Mouse (Mus musculus): ENCODE results near the gene Flt1. TPM values are rescaled to one million over a fixed set of nuclear protein-coding genes. Genes with fewer than 3 reads are reported as not detected.
"Not testable (repeated sequence)": the region's sequence is repeated elsewhere in the genome, so short reads cannot be mapped to it uniquely, and the experiment has no call there.

Gene Flt1
- polyA plus RNA-seq, 1 experiment from 2014 or later = 10.5 TPM

- no peak overlapping the region for H3K4me3 ChIP-seq
- DNase-seq (ENCODE audit: low spot score) = no peak
- no peak overlapping the region for H3K27ac ChIP-seq (replicated peaks)
- H3K36me3 ChIP-seq = no peaks in the 10 kb centered on the region
- 91% methylated on average over 7 of the region's 7 CpGs for WGBS
- no peaks in the 10 kb centered on the region for H3K27me3 ChIP-seq (ENCODE audit: low read depth, poor library complexity, severe bottlenecking)
- H3K4me1 ChIP-seq = no peaks in the 10 kb centered on the region
- no peaks in the 10 kb centered on the region for H3K9me3 ChIP-seq (replicated peaks)
Measured at GRCm38 (mm10) chr5:147579148-147579547, 146.7 kb downstream of the Flt1 start.

GRCm38 (mm10) chr5:147577003-147577402, 148.8 kb downstream of the Flt1 start:
- H3K36me3 ChIP-seq = no peaks in the 10 kb centered on the region
- no peak overlapping the region for H3K27ac ChIP-seq (replicated peaks)
- H3K9me3 ChIP-seq (replicated peaks) = no peaks in the 10 kb centered on the region
- WGBS = 81% methylated on average over 6 of the region's 6 CpGs
- H3K4me1 ChIP-seq = no peaks in the 10 kb centered on the region
- DNase-seq (ENCODE audit: low spot score) = no peak
- no peak overlapping the region for H3K4me3 ChIP-seq
- H3K27me3 ChIP-seq (ENCODE audit: low read depth, poor library complexity, severe bottlenecking) = no peaks in the 10 kb centered on the region

- Histone ChIP-seq H3K4me3 (no peak overlapping the region), H3K27me3 (ENCODE audit: low read depth, poor library complexity, severe bottlenecking) (no peaks in the 10 kb centered on the region), H3K9me3 (replicated peaks) (no peaks in the 10 kb centered on the region), H3K27ac (replicated peaks) (no peak overlapping the region), H3K36me3 (no peaks in the 10 kb centered on the region), H3K4me1 (no peaks in the 10 kb centered on the region)
- WGBS = 64% methylated on average over 8 of the region's 8 CpGs
- DNase-seq (ENCODE audit: low spot score) = no peak
Measured at GRCm38 (mm10) chr5:147574517-147574916, 151.3 kb downstream of the Flt1 start.

GRCm38 (mm10) chr5:147573555-147573954, 152.3 kb downstream of the Flt1 start:
- no peaks in the 10 kb centered on the region for H3K27me3 ChIP-seq (ENCODE audit: low read depth, poor library complexity, severe bottlenecking)
- H3K4me3 ChIP-seq = no peak overlapping the region
- 88% methylated on average over 1 of the region's 1 CpGs for WGBS
- H3K36me3 ChIP-seq = no peaks in the 10 kb centered on the region
- DNase-seq (ENCODE audit: low spot score) = no peak
- no peaks in the 10 kb centered on the region for H3K9me3 ChIP-seq (replicated peaks)
- no peak overlapping the region for H3K27ac ChIP-seq (replicated peaks)
- no peaks in the 10 kb centered on the region for H3K4me1 ChIP-seq

GRCm38 (mm10) chr5:147572695-147573094, 153.1 kb downstream of the Flt1 start:
- no peak for DNase-seq (ENCODE audit: low spot score)
- no peaks in the 10 kb centered on the region for H3K4me1 ChIP-seq
- no peaks in the 10 kb centered on the region for H3K36me3 ChIP-seq
- H3K27me3 ChIP-seq (ENCODE audit: low read depth, poor library complexity, severe bottlenecking) = no peaks in the 10 kb centered on the region
- no peak overlapping the region for H3K4me3 ChIP-seq
- no peak overlapping the region for H3K27ac ChIP-seq (replicated peaks)
- WGBS = 85% methylated on average over 7 of the region's 7 CpGs
- H3K9me3 ChIP-seq (replicated peaks) = no peaks in the 10 kb centered on the region

- peaks cover 5% of the 10 kb centered on the region; the same call in 1 of the 2 replicates for H3K27me3 ChIP-seq (ENCODE audit: low read depth, poor library complexity, severe bottlenecking)
- H3K4me1 ChIP-seq = peaks cover 11% of the 10 kb centered on the region
- H3K4me3 ChIP-seq = no peak overlapping the region
- no peak overlapping the region for H3K27ac ChIP-seq (replicated peaks)
- H3K36me3 ChIP-seq = no peaks in the 10 kb centered on the region
- H3K9me3 ChIP-seq (replicated peaks) = no peaks in the 10 kb centered on the region
- DNase-seq (ENCODE audit: low spot score) = no peak
- WGBS = 73% methylated on average over 7 of the region's 7 CpGs
Measured at GRCm38 (mm10) chr5:147566335-147566734, 159.5 kb downstream of the Flt1 start.

- WGBS = 90% methylated on average over 7 of the region's 7 CpGs
- Histone ChIP-seq H3K27ac (replicated peaks) (no peak overlapping the region), H3K27me3 (ENCODE audit: low read depth, poor library complexity, severe bottlenecking) (peaks cover 5% of the 10 kb centered on the region; the same call in 1 of the 2 replicates), H3K36me3 (no peaks in the 10 kb centered on the region), H3K9me3 (replicated peaks) (no peaks in the 10 kb centered on the region), H3K4me1 (peaks cover 11% of the 10 kb centered on the region), H3K4me3 (no peak overlapping the region)
- DNase-seq (ENCODE audit: low spot score) = no peak
Measured at GRCm38 (mm10) chr5:147565444-147565843, 160.4 kb downstream of the Flt1 start.

GRCm38 (mm10) chr5:147564140-147564590, 161.6 kb downstream of the Flt1 start:
- 23% methylated on average over 16 of the region's 16 CpGs for WGBS

GRCm38 (mm10) chr5:147563511-147564139, 162.2 kb downstream of the Flt1 start:
- Histone ChIP-seq H3K27me3 (ENCODE audit: low read depth, poor library complexity, severe bottlenecking) (peaks cover 5% of the 10 kb centered on the region; the same call in 1 of the 2 replicates), H3K36me3 (no peaks in the 10 kb centered on the region), H3K9me3 (replicated peaks) (no peaks in the 10 kb centered on the region), H3K4me1 (peaks cover 11% of the 10 kb centered on the region), H3K27ac (replicated peaks) (no peak overlapping the region), H3K4me3 (peak overlapping the region; percentile 34)
- peak; percentile 19 for DNase-seq (ENCODE audit: low spot score)
- 46% methylated on average over 18 of the region's 18 CpGs for WGBS

More at GRCm38 (mm10) chr5:147564140-147564590, 161.6 kb downstream of the Flt1 start:
- Histone ChIP-seq H3K36me3 (no peaks in the 10 kb centered on the region), H3K27ac (replicated peaks) (no peak overlapping the region), H3K4me3 (peak overlapping the region; percentile 34), H3K4me1 (peaks cover 11% of the 10 kb centered on the region), H3K27me3 (ENCODE audit: low read depth, poor library complexity, severe bottlenecking) (peaks cover 5% of the 10 kb centered on the region; the same call in 1 of the 2 replicates), H3K9me3 (replicated peaks) (no peaks in the 10 kb centered on the region)
- no peak for DNase-seq (ENCODE audit: low spot score)

- not testable (repeated sequence) for H3K4me1 ChIP-seq; H3K27me3 ChIP-seq (ENCODE audit: low read depth, poor library complexity, severe bottlenecking); H3K4me3 ChIP-seq; H3K27ac ChIP-seq (replicated peaks); DNase-seq (ENCODE audit: low spot score); H3K36me3 ChIP-seq; H3K9me3 ChIP-seq (replicated peaks)
- 85% methylated on average over 6 of the region's 6 CpGs for WGBS
Measured at GRCm38 (mm10) chr5:147557641-147558040, 168.2 kb downstream of the Flt1 start.

GRCm38 (mm10) chr5:147551879-147552627, 173.8 kb downstream of the Flt1 start:
- Histone ChIP-seq H3K27me3 (ENCODE audit: low read depth, poor library complexity, severe bottlenecking) (no peaks in the 10 kb centered on the region), H3K27ac (replicated peaks) (no peak overlapping the region), H3K9me3 (replicated peaks) (no peaks in the 10 kb centered on the region), H3K4me3 (no peak overlapping the region), H3K36me3 (peaks cover 40% of the 10 kb centered on the region), H3K4me1 (no peaks in the 10 kb centered on the region)
- DNase-seq (ENCODE audit: low spot score) = no peak
- WGBS = 88% methylated on average over 13 of the region's 13 CpGs

- Histone ChIP-seq H3K4me3 (no peak overlapping the region), H3K9me3 (replicated peaks) (no peaks in the 10 kb centered on the region)
- WGBS = 90% methylated on average over 12 of the region's 12 CpGs
Measured at GRCm38 (mm10) chr5:147549016-147549755, 176.6 kb downstream of the Flt1 start.

More at GRCm38 (mm10) chr5:147549016-147549755, 176.6 kb downstream of the Flt1 start:
- Histone ChIP-seq H3K4me1 (no peaks in the 10 kb centered on the region), H3K27me3 (ENCODE audit: low read depth, poor library complexity, severe bottlenecking) (no peaks in the 10 kb centered on the region), H3K36me3 (peaks cover 66% of the 10 kb centered on the region), H3K27ac (replicated peaks) (no peak overlapping the region)
- DNase-seq (ENCODE audit: low spot score) = no peak
